Mouse (Mus musculus): ENCODE measurements around the gene Shroom1. TPM values are rescaled to one million over a fixed set of nuclear protein-coding genes. Genes with fewer than 3 reads are reported as not detected.

The Shroom1 gene
- polyA plus RNA-seq, 2 experiments: 3.9 to 7.1 TPM

DNA sequence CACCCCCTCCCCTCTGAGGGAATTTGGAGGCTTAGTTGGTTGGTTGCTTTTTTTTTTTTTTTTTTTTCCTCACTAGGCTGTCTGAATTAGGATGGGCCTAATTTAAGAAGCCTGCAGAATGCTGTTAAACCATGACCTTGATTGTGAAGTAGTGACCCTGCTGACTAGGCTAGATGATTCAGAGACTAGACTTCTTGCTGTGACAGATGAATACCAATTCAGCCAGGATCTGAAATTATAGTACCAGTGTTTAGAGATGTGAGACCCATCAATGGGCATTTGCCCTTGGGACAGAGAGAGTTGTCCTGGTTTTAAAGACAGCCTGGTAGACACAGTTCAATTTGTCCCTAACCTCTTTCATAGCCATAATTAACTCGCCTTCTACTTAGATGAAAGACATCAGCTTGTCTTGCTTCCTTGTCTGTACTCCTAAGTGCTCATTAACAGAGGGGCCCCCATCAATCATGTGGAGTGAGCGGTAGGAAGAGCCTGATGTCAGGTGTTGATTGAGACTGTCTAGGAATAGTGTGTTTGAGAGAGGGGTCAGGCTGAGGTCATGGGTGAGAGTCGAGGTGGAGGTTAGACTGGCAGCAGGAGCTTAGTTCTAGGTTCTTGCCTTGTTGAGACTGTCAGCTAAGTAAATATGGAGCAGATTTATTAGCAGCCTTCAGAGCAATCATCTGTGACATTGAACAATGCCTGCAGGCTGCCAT, 36.4 kb downstream of the Shroom1 start:
- no peak overlapping the region for H3K27ac ChIP-seq (replicated peaks; ENCODE audit: low read depth, low read length)
- H3K4me1 ChIP-seq (ENCODE audit: control insufficient read depth, insufficient read depth, low read length): peaks cover 4% of the 10 kb centered on the region; the same call in 1 of the 2 replicates
- H3K9me3 ChIP-seq (ENCODE audit: control insufficient read depth, low read length): no peaks in the 10 kb centered on the region
- DNase-seq (ENCODE audit: low spot score) (no peak), ATAC-seq (ENCODE audit: low FRiP score, low read depth) (no peak)
- no peaks in the 10 kb centered on the region for H3K36me3 ChIP-seq (ENCODE audit: control insufficient read depth, insufficient read depth, low read length)
- WGBS: 33% methylated on average over 3 of the region's 3 CpGs
- no peak overlapping the region for H3K4me2 ChIP-seq (replicated peaks; ENCODE audit: low read depth, low read length, severe bottlenecking)
- no peak for TF ChIP-seq POLR2A (IDR thresholded peaks at IDR 0.05; ENCODE audit: borderline replicate concordance, extremely low read depth, insufficient read depth, insufficient read length)
- H3K4me3 ChIP-seq (replicated peaks; ENCODE audit: low read length): no peak overlapping the region
- H3K9ac ChIP-seq (ENCODE audit: low read depth, low read length, severe bottlenecking): no peak overlapping the region
- no peaks in the 10 kb centered on the region for H3K27me3 ChIP-seq (ENCODE audit: control insufficient read depth, insufficient read depth, low read length)

DNA sequence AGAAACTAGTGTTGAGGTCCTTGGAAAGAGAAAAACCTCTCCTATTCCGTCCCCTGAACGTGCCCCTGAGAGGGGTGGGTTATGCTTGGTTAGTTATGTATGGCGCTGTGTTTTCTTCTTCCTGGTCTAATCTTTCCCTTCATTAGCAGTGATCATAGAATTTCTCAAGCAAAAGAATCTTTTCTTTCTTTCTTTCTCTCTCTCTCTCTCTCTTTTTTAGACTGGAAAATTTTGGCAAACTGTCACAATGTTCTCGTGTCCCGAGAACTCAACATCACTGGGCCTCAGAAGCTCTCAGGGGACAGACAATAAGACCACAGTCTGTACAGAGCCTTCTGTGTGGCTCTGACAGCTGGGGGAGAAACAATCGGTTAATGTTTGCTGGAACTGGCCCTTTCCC, 38.4 kb downstream of the Shroom1 start:
- H3K9ac ChIP-seq (ENCODE audit: low read depth, low read length, severe bottlenecking): no peak overlapping the region
- WGBS: 52% methylated on average over 6 of the region's 6 CpGs
- H3K27ac ChIP-seq (replicated peaks; ENCODE audit: low read depth, low read length): peak overlapping the region; percentile 58; the same call in 1 of the 2 replicates
- ATAC-seq (ENCODE audit: low FRiP score, low read depth) (no peak), DNase-seq (ENCODE audit: low spot score) (peak; percentile 39)
- H3K4me1 ChIP-seq (ENCODE audit: control insufficient read depth, insufficient read depth, low read length): peaks cover 4% of the 10 kb centered on the region; the same call in 1 of the 2 replicates
- H3K36me3 ChIP-seq (ENCODE audit: control insufficient read depth, insufficient read depth, low read length): no peaks in the 10 kb centered on the region
- H3K27me3 ChIP-seq (ENCODE audit: control insufficient read depth, insufficient read depth, low read length): no peaks in the 10 kb centered on the region
- no peak for TF ChIP-seq POLR2A (IDR thresholded peaks at IDR 0.05; ENCODE audit: borderline replicate concordance, extremely low read depth, insufficient read depth, insufficient read length)
- no peak overlapping the region; the same call in 1 of the 2 replicates for H3K4me2 ChIP-seq (replicated peaks; ENCODE audit: low read depth, low read length, severe bottlenecking)
- H3K4me3 ChIP-seq (replicated peaks; ENCODE audit: low read length): no peak overlapping the region
- H3K9me3 ChIP-seq (ENCODE audit: control insufficient read depth, low read length): no peaks in the 10 kb centered on the region

DNA sequence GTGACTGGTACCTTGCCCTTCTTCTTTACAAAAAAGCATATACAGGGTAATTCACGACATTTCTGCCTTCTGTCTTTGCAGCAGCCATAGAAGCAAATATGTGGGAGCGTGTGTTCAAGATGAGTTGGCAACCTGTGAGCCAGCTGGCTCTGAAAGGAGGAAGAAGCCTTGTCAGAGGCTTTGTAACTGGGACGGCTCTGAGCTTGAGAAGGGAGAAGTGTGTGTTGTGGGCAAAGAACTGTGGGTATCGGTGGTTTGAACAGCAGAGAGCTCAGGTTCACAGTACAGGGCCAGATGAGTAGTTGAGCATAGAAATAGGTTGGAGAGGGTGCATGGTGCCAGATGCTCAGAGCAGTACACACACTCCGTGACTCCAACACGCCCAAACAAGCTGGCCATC, 39.9 kb downstream of the Shroom1 start:
- Histone ChIP-seq H3K27me3 (ENCODE audit: control insufficient read depth, insufficient read depth, low read length) (no peaks in the 10 kb centered on the region), H3K4me1 (ENCODE audit: control insufficient read depth, insufficient read depth, low read length) (peaks cover 6% of the 10 kb centered on the region; the same call in 1 of the 2 replicates), H3K36me3 (ENCODE audit: control insufficient read depth, insufficient read depth, low read length) (no peaks in the 10 kb centered on the region), H3K9ac (ENCODE audit: low read depth, low read length, severe bottlenecking) (no peak overlapping the region), H3K27ac (replicated peaks; ENCODE audit: low read depth, low read length) (no peak overlapping the region), H3K4me2 (replicated peaks; ENCODE audit: low read depth, low read length, severe bottlenecking) (no peak overlapping the region), H3K9me3 (ENCODE audit: control insufficient read depth, low read length) (no peaks in the 10 kb centered on the region), H3K4me3 (replicated peaks; ENCODE audit: low read length) (no peak overlapping the region)
- DNase-seq (ENCODE audit: low spot score): no peak
- WGBS: 71% methylated on average over 6 of the region's 6 CpGs
- TF ChIP-seq POLR2A (IDR thresholded peaks at IDR 0.05; ENCODE audit: borderline replicate concordance, extremely low read depth, insufficient read depth, insufficient read length): no peak
- no peak for ATAC-seq (ENCODE audit: low FRiP score, low read depth)

DNA sequence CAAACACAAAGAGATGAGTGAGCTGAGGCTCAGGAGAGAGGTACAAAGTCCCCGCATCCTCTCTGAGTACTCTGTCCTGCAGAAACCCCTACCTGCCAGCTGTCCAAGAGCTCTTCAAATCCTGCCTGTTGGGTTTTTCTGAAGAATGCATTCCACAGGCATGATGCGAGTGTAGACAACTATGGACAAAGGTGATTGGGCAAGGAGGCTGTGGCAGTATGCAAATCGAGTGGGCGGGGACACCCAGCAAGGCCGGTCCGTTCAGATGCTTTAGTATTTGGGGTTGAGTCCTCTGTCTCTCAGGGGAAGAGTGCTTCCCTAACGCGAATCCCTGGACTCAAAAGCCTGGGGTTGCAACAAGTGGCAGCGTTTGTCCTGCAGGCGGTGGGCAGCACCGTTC, 43.6 kb downstream of the Shroom1 start:
- no peak for TF ChIP-seq POLR2A (IDR thresholded peaks at IDR 0.05; ENCODE audit: borderline replicate concordance, extremely low read depth, insufficient read depth, insufficient read length)
- Histone ChIP-seq H3K4me3 (replicated peaks; ENCODE audit: low read length) (no peak overlapping the region), H3K36me3 (ENCODE audit: control insufficient read depth, insufficient read depth, low read length) (no peaks in the 10 kb centered on the region), H3K4me1 (ENCODE audit: control insufficient read depth, insufficient read depth, low read length) (peaks cover 6% of the 10 kb centered on the region; the same call in 1 of the 2 replicates), H3K27ac (replicated peaks; ENCODE audit: low read depth, low read length) (no peak overlapping the region), H3K4me2 (replicated peaks; ENCODE audit: low read depth, low read length, severe bottlenecking) (peak overlapping the region; percentile 26; the same call in 1 of the 2 replicates), H3K9me3 (ENCODE audit: control insufficient read depth, low read length) (no peaks in the 10 kb centered on the region), H3K27me3 (ENCODE audit: control insufficient read depth, insufficient read depth, low read length) (no peaks in the 10 kb centered on the region), H3K9ac (ENCODE audit: low read depth, low read length, severe bottlenecking) (no peak overlapping the region)
- ATAC-seq (ENCODE audit: low FRiP score, low read depth) (no peak), DNase-seq (ENCODE audit: low spot score) (no peak)
- WGBS: 8% methylated on average over 11 of the region's 11 CpGs

DNA sequence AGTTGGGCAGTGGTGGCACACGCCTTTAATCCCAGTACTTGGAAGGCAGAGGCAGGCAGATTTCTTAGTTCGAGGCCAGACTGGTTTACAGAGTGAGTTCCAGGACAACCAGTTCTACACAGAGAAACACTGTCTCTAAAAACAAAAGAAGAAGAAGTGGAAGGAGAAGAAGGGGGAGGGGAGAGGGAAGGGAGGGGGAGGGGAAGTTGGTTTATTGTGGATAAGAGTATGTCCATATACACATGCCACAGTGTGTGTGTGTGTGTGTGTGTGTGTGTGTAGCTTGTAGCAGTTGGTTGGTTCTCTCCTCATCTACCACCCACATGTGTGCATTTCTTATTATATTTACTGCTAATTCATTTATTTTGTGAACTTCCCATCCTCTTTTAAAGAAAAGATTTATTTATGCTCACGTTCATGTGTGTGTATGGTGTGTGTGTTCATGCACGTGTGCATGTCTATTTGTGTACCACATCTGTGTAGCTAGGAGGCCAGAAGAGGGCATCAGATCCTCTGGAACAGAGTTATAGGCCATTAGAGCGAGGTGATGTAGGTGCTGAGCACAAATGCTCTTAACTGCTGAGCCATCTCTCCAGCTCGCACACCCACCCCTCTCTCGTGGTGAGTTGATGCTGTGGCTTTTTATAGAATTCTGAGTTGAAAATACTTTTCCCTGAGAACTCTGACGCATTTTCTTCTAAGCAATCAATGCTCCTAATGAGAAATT, 45.2 kb downstream of the Shroom1 start:
- no peaks in the 10 kb centered on the region for H3K9me3 ChIP-seq (ENCODE audit: control insufficient read depth, low read length)
- H3K27ac ChIP-seq (replicated peaks; ENCODE audit: low read depth, low read length): no peak overlapping the region
- no peaks in the 10 kb centered on the region for H3K36me3 ChIP-seq (ENCODE audit: control insufficient read depth, insufficient read depth, low read length)
- no peak overlapping the region for H3K4me2 ChIP-seq (replicated peaks; ENCODE audit: low read depth, low read length, severe bottlenecking)
- no peak overlapping the region for H3K9ac ChIP-seq (ENCODE audit: low read depth, low read length, severe bottlenecking)
- DNase-seq (ENCODE audit: low spot score) (no peak), ATAC-seq (ENCODE audit: low FRiP score, low read depth) (no peak)
- WGBS: 77% methylated on average over 8 of the region's 8 CpGs
- no peak for TF ChIP-seq POLR2A (IDR thresholded peaks at IDR 0.05; ENCODE audit: borderline replicate concordance, extremely low read depth, insufficient read depth, insufficient read length)
- no peak overlapping the region for H3K4me3 ChIP-seq (replicated peaks; ENCODE audit: low read length)
- H3K4me1 ChIP-seq (ENCODE audit: control insufficient read depth, insufficient read depth, low read length): 0 out of 2 replicates have a peak, but pooled peaks cover 3% of the 10 kb centered on the region
- H3K27me3 ChIP-seq (ENCODE audit: control insufficient read depth, insufficient read depth, low read length): no peaks in the 10 kb centered on the region

Data from limb, embryonic 14.5 days (tissue).